26 mouse cellular contexts compared by ENCODE assay signal in the genomic region with DNA sequence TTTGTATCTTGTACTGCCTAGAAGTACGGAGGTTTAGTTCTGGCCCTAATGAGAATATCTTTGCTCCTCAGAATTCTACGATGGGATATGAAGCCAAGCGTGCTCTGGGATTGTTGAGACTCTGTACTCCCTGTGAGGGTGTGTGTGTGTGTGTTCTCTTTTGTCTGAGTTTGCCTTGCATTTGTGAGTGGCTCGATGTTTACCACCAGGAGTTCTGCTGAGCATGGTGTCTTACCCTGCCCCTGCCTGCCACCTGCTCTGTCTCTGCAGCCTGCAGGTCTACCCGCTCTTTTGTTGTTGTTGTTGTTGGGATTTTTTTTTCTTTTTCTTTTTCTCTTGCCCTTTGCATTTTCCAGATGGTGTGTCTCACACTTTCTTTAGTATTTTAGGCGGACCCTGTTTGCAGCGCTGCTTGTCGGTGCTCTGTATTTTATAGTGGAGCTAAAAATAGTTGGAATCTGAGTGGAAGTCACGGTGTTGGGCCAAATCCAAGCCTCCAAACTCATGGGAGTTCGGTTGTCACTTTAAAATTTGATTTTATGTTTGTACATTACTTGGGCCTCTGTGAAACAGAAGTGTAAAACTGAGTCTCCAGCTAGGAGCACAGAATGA. TPM values are rescaled to one million over a fixed set of nuclear protein-coding genes. Genes with fewer than 3 reads are reported as not detected.
DNase-seq lines count a peak whose midpoint lies in the region; ATAC-seq and TF ChIP-seq lines count a peak whose summit lies in the region.
"Had no signal": no experiment of that assay in that cellular context is flagged by ENCODE, and none has a peak within 500 bp of the region (broad histone marks: within the 10 kb centered on the region; RNA-seq: fewer than 3 reads in every experiment).

No protein-coding gene starts in this region.

- peak; percentile 63 for DNase-seq in forebrain, embryonic 14.5 days (ENCODE audit: low spot score)
- DNase-seq in forebrain, embryonic 10.5 days (ENCODE audit: extremely low spot score, low spot score): no peak
- DNase-seq in kidney, postnatal 0 days (ENCODE audit: low spot score): peak; percentile 64
- peak; percentile 59 for DNase-seq in brain, adult 2 months (ENCODE audit: low read depth, low spot score)
- DNase-seq in right cerebral cortex, adult 2 months (ENCODE audit: low spot score in 2 of 2): peak; percentile 21 to 33
- DNase-seq in embryonic facial prominence, embryonic 10.5 days (ENCODE audit: low spot score): no peak
- DNase-seq in urinary bladder, postnatal 4 days (ENCODE audit: low spot score in 2 of 2): no peak
- DNase-seq: adrenal gland, postnatal 10 days; cerebellum, adult 18-20 months; cerebellum, postnatal 36 days; heart, postnatal 36 days; kidney, adult 9 months; layer of hippocampus, postnatal 36 days; liver, embryonic 13.5 days; lung, embryonic 14.5 days; lung, postnatal 4 days; spleen, adult 18-20 months; thymus, postnatal 36 days had no signal

- TF ChIP-seq CTCF in kidney, postnatal 0 days (IDR thresholded peaks at IDR 0.05; ENCODE audit: low read depth): no peak

- WGBS in forebrain, embryonic 14.5 days: 63% methylated on average over 10 of the region's 10 CpGs
- WGBS in forebrain, embryonic 10.5 days: 91% methylated on average over 10 of the region's 10 CpGs
- WGBS in kidney, postnatal 0 days: 64% methylated on average over 10 of the region's 10 CpGs
- WGBS in kidney, embryonic 15.5 days: 72% methylated on average over 10 of the region's 10 CpGs
- 92% methylated on average over 10 of the region's 10 CpGs for WGBS in embryonic facial prominence, embryonic 10.5 days

- ATAC-seq in forebrain, embryonic 14.5 days: peak; percentile 67; the same call in 1 of the 2 replicates
- ATAC-seq in kidney, postnatal 0 days (replicated peaks; ENCODE audit: low FRiP score, low read depth): no peak
- no peak for ATAC-seq in kidney, embryonic 15.5 days (replicated peaks; ENCODE audit: low FRiP score)
- ATAC-seq: CD4-positive, CD25-positive, alpha-beta regulatory T cell, adult 4 months; intestine, embryonic 15.5 days; Patski had no signal

- no peak overlapping the region for H3K4me3 ChIP-seq in forebrain, embryonic 14.5 days (ENCODE audit: low read depth, low read length)
- H3K4me3 ChIP-seq in forebrain, embryonic 10.5 days: no peak overlapping the region
- no peak overlapping the region for H3K4me3 ChIP-seq in kidney, postnatal 0 days (replicated peaks; ENCODE audit: low read depth, low read length)
- H3K4me3 ChIP-seq in kidney, embryonic 15.5 days (replicated peaks): no peak overlapping the region
- no peak overlapping the region for H3K4me3 ChIP-seq in embryonic facial prominence, embryonic 10.5 days
- H3K4me3 ChIP-seq: heart, embryonic 13.5 days; hindbrain, embryonic 15.5 days; intestine, embryonic 15.5 days; layer of hippocampus, adult 2 months; limb, embryonic 13.5 days; liver, embryonic 13.5 days had no signal

- no peaks in the 10 kb centered on the region for H3K36me3 ChIP-seq in forebrain, embryonic 14.5 days (ENCODE audit: control insufficient read depth, insufficient read depth, low read length)
- H3K36me3 ChIP-seq in forebrain, embryonic 10.5 days (replicated peaks): no peaks in the 10 kb centered on the region
- H3K36me3 ChIP-seq in kidney, postnatal 0 days (ENCODE audit: insufficient read depth, low read length): no peaks in the 10 kb centered on the region
- H3K36me3 ChIP-seq in kidney, embryonic 15.5 days: no peaks in the 10 kb centered on the region
- no peaks in the 10 kb centered on the region for H3K36me3 ChIP-seq in embryonic facial prominence, embryonic 10.5 days (replicated peaks)
- H3K36me3 ChIP-seq: heart, embryonic 13.5 days; hindbrain, embryonic 15.5 days; intestine, embryonic 15.5 days; limb, embryonic 13.5 days; liver, embryonic 13.5 days had no signal

- no peaks in the 10 kb centered on the region for H3K27me3 ChIP-seq in forebrain, embryonic 14.5 days (replicated peaks; ENCODE audit: control insufficient read depth, insufficient read depth, low read length)
- H3K27me3 ChIP-seq in forebrain, embryonic 10.5 days (ENCODE audit: poor library complexity, severe bottlenecking): no peaks in the 10 kb centered on the region
- H3K27me3 ChIP-seq in kidney, postnatal 0 days (ENCODE audit: insufficient read depth, low read length): no peaks in the 10 kb centered on the region
- no peaks in the 10 kb centered on the region for H3K27me3 ChIP-seq in kidney, embryonic 15.5 days
- no peaks in the 10 kb centered on the region for H3K27me3 ChIP-seq in embryonic facial prominence, embryonic 10.5 days (replicated peaks; ENCODE audit: low read depth, poor library complexity, severe bottlenecking)
- H3K27me3 ChIP-seq: heart, embryonic 13.5 days; hindbrain, embryonic 15.5 days; intestine, embryonic 15.5 days; limb, embryonic 13.5 days; liver, embryonic 13.5 days; Patski had no signal

- H3K9me3 ChIP-seq in forebrain, embryonic 14.5 days (replicated peaks; ENCODE audit: control insufficient read depth, low read length): no peaks in the 10 kb centered on the region
- H3K9me3 ChIP-seq in forebrain, embryonic 10.5 days: no peaks in the 10 kb centered on the region
- no peaks in the 10 kb centered on the region for H3K9me3 ChIP-seq in kidney, postnatal 0 days (replicated peaks; ENCODE audit: low read length)
- H3K9me3 ChIP-seq in kidney, embryonic 15.5 days (replicated peaks): no peaks in the 10 kb centered on the region
- no peaks in the 10 kb centered on the region for H3K9me3 ChIP-seq in embryonic facial prominence, embryonic 10.5 days
- H3K9me3 ChIP-seq: heart, embryonic 13.5 days; hindbrain, embryonic 15.5 days; intestine, embryonic 15.5 days; limb, embryonic 13.5 days; liver, embryonic 13.5 days had no signal

- no peak overlapping the region for H3K27ac ChIP-seq in forebrain, embryonic 14.5 days (ENCODE audit: low read depth, low read length)
- no peak overlapping the region for H3K27ac ChIP-seq in forebrain, embryonic 10.5 days
- no peak overlapping the region for H3K27ac ChIP-seq in kidney, postnatal 0 days
- H3K27ac ChIP-seq in kidney, embryonic 15.5 days: no peak overlapping the region
- no peak overlapping the region for H3K27ac ChIP-seq in embryonic facial prominence, embryonic 10.5 days (replicated peaks)
- H3K27ac ChIP-seq: heart, embryonic 13.5 days; hindbrain, embryonic 15.5 days; intestine, embryonic 15.5 days; layer of hippocampus, adult 2 months; limb, embryonic 13.5 days; liver, embryonic 13.5 days had no signal

- no peak overlapping the region for H3K4me2 ChIP-seq in forebrain, embryonic 14.5 days (ENCODE audit: low read length)
- no peak overlapping the region for H3K4me2 ChIP-seq in kidney, postnatal 0 days (ENCODE audit: low read length)
- no peak overlapping the region for H3K4me2 ChIP-seq in kidney, embryonic 15.5 days
- H3K4me2 ChIP-seq: heart, embryonic 13.5 days; hindbrain, embryonic 15.5 days; intestine, embryonic 15.5 days; limb, embryonic 13.5 days; liver, embryonic 13.5 days; lung, embryonic 14.5 days had no signal

- H3K9ac ChIP-seq in forebrain, embryonic 14.5 days (ENCODE audit: low read length): no peak overlapping the region
- no peak overlapping the region for H3K9ac ChIP-seq in kidney, postnatal 0 days (ENCODE audit: low read depth, low read length)
- no peak overlapping the region for H3K9ac ChIP-seq in kidney, embryonic 15.5 days
- H3K9ac ChIP-seq: heart, embryonic 13.5 days; hindbrain, embryonic 15.5 days; intestine, embryonic 15.5 days; limb, embryonic 13.5 days; liver, embryonic 13.5 days; lung, embryonic 14.5 days had no signal

- no peaks in the 10 kb centered on the region for H3K4me1 ChIP-seq in forebrain, embryonic 14.5 days (ENCODE audit: control insufficient read depth, insufficient read depth, low read length)
- H3K4me1 ChIP-seq in forebrain, embryonic 10.5 days: no peaks in the 10 kb centered on the region
- H3K4me1 ChIP-seq in kidney, postnatal 0 days (replicated peaks; ENCODE audit: insufficient read depth, low read length): no peaks in the 10 kb centered on the region
- no peaks in the 10 kb centered on the region for H3K4me1 ChIP-seq in kidney, embryonic 15.5 days
- no peaks in the 10 kb centered on the region for H3K4me1 ChIP-seq in embryonic facial prominence, embryonic 10.5 days
- H3K4me1 ChIP-seq: heart, embryonic 13.5 days; hindbrain, embryonic 15.5 days; intestine, embryonic 15.5 days; limb, embryonic 13.5 days; liver, embryonic 13.5 days had no signal

RNA-seq across cellular contexts. Expression of gene Myt1l, which starts 41.7 kb away (rescaled TPM):
- polyA plus RNA-seq in forebrain, embryonic 14.5 days (2014; fragmentation: Nextera tagmentation; extraction: Ambion mirVana): 96.6 and 161 TPM in 2 replicates
- polyA plus RNA-seq in forebrain, embryonic 10.5 days (2016; fragmentation: Nextera tagmentation; extraction: Ambion mirVana): 1.0 and 3.3 TPM in 2 replicates
- polyA plus RNA-seq in kidney, postnatal 0 days (2015; fragmentation: Nextera tagmentation; extraction: Ambion mirVana): 0.07 TPM in 1 of 2 replicates, not detected in the other
- 0.21 and 0.60 TPM in 2 replicates for polyA plus RNA-seq in kidney, embryonic 15.5 days (2015; fragmentation: Nextera tagmentation; extraction: Ambion mirVana)
- 1.7 and 3.6 TPM in 2 replicates for polyA plus RNA-seq in embryonic facial prominence, embryonic 10.5 days (2016; fragmentation: Nextera tagmentation; extraction: Ambion mirVana)
- polyA plus RNA-seq: lung, embryonic 14.5 days had no signal

Comparison
In these comparisons a context has a peak if more than half of its experiments do, and no peak if none do; other contexts are left out.
1. DNase-seq: peak in forebrain, embryonic 14.5 days (single experiment), kidney, postnatal 0 days (single experiment), brain, adult 2 months (single experiment) and right cerebral cortex, adult 2 months (2 of 2); none in forebrain, embryonic 10.5 days (single experiment), embryonic facial prominence, embryonic 10.5 days (single experiment) and urinary bladder, postnatal 4 days (0 of 2).
2. RNA of gene Myt1l, which starts 41.7 kb away (polyA plus RNA-seq): 96.6 to 161 TPM in forebrain, embryonic 14.5 days; 1.7 to 3.6 TPM in embryonic facial prominence, embryonic 10.5 days, 1.0 to 3.3 TPM in forebrain, embryonic 10.5 days, 0.21 to 0.60 TPM in kidney, embryonic 15.5 days and 0.07 TPM in kidney, postnatal 0 days; every median in the first group is over 10 times any median in the second.